Mouse (Mus musculus) limb, embryonic 12.5 days (tissue): ENCODE measurements at regions not wholly inside any gene's neighbourhood (a gene's known extent, or its start where the extent isn't known, plus 50 kb on each side); places are given as distances from the start of the nearest gene placed in this dataset.

Source experiments
- ATAC-seq: fragments of 200-750 bp; cut with Nextera tagmentation; 2 replicates; pipeline ENCODE4 v1.8.0; 2017; ENCODE audit warnings: low read depth, moderate TSS enrichment; ENCODE audit not compliant: insufficient number of reproducible peaks, insufficient read depth, low FRiP score, low TSS enrichment
- H3K27ac ChIP-seq: fragments of 300-500 bp; sonication (generic); 2 replicates; pipeline ENCODE4 v1.5.1; 2016; ENCODE audit warnings: mild to moderate bottlenecking, moderate library complexity
- H3K27me3 ChIP-seq: fragments of 300-500 bp; sonication (generic); 2 replicates; pipeline ENCODE4 v1.6.1; 2016; ENCODE audit warnings: mild to moderate bottlenecking, moderate library complexity
- H3K36me3 ChIP-seq: fragments of 300-500 bp; sonication (generic); 2 replicates; pipeline ENCODE4 v1.6.1; 2016; ENCODE audit warnings: mild to moderate bottlenecking, moderate library complexity
- H3K4me1 ChIP-seq: fragments of 300-500 bp; sonication (generic); replicated peaks from 2 replicates; pipeline ENCODE4 v1.6.1; 2016
- H3K4me2 ChIP-seq: fragments of 300-500 bp; sonication (generic); 2 replicates; pipeline ENCODE4 v1.6.1; 2016; ENCODE audit warnings: mild to moderate bottlenecking, moderate library complexity
- H3K4me3 ChIP-seq: fragments of 300-500 bp; sonication (generic); replicated peaks from 2 replicates; pipeline ENCODE4 v1.5.1; 2016; ENCODE audit warnings: mild to moderate bottlenecking
- H3K9ac ChIP-seq: fragments of 300-500 bp; sonication (generic); replicated peaks from 2 replicates; pipeline ENCODE4 v1.6.1; 2016; ENCODE audit warnings: mild to moderate bottlenecking, moderate library complexity
- H3K9me3 ChIP-seq: fragments of 300-500 bp; sonication (generic); 2 replicates; pipeline ENCODE4 v1.6.1; 2016; ENCODE audit warnings: mild to moderate bottlenecking, moderate library complexity
- WGBS: fragments of 180-500 bp; shearing (Covaris S2); methylation state at CpG from one replicate; pipeline ENCODE4 v1.1.7; 2016; 5-methylcytosine and 5-hydroxymethylcytosine counted together

GRCm38 (mm10) chr16:5419467-5419866 lies 163.7 kb upstream of the Eef2kmt start:
- WGBS = 79% methylated on average over 3 of the region's 3 CpGs
- ATAC-seq = no peak
- no peaks in the 10 kb centered on the region for H3K4me1 ChIP-seq
- H3K9me3 ChIP-seq = no peaks in the 10 kb centered on the region
- H3K36me3 ChIP-seq = no peaks in the 10 kb centered on the region
- H3K4me2 ChIP-seq = no peak overlapping the region
- no peak overlapping the region for H3K27ac ChIP-seq
- no peaks in the 10 kb centered on the region for H3K27me3 ChIP-seq
- no peak overlapping the region for H3K9ac ChIP-seq
- no peak overlapping the region for H3K4me3 ChIP-seq

DNA sequence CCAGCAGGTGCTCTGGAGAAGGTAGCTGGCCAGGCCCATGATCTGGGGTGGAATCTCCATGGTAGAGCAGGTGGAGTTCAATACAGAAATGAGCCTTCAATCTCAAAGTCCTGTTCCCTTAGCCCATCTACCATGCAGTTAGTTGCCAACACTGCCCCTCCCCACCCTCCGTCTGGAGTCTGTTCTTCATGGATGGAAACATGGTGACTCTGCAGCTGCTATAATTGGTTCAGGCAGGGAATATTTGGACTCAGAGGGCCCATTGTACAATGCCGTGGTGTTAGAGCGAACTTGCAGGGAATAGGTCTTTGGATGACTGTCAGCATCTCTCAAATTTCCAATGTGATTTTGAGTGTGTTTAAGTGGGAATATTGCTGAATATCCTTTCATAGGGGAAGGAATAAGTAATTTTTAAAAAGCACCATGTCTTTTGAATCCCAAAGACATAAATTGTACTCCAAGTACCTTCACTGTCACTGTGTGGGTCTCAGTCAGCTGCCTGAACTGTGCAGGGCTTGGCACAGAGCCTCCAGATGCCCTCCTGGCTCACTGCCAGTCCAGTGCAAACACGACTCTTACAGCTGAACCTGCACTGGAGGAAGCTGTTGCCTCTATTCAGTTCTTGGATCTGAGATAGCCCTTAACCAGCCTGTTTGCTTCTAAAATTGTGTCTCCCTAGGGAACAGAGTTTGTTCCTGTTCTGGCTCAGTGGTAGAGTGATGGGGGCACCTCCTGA lies 162.8 kb upstream of the Eef2kmt start:
- ATAC-seq = no peak
- no peaks in the 10 kb centered on the region for H3K4me1 ChIP-seq
- no peaks in the 10 kb centered on the region for H3K9me3 ChIP-seq
- WGBS = 64% methylated on average over 4 of the region's 4 CpGs
- no peak overlapping the region for H3K27ac ChIP-seq
- H3K4me2 ChIP-seq = no peak overlapping the region
- H3K36me3 ChIP-seq = no peaks in the 10 kb centered on the region
- H3K4me3 ChIP-seq = no peak overlapping the region
- no peaks in the 10 kb centered on the region for H3K27me3 ChIP-seq
- no peak overlapping the region for H3K9ac ChIP-seq

DNA sequence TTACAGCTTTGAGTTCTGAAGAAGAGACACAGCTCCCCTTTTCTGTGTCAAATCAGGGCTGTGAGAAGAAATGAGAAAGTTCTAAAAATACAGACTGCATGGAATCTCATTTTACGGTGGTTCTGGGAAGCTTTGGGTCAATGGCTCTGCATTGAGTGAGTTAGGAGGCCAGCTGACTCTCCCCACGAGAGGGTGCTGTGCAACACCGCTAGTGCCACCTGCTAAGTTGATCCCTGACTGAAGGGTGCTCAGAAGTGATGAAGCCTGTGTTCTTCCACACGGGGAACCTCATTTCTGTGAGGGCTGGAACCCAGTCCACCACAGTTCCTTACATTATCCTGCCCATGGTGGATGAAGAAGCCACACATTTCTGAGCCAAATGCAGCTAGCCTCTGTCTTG lies 159.5 kb upstream of the Eef2kmt start:
- H3K27ac ChIP-seq = no peak overlapping the region
- no peaks in the 10 kb centered on the region for H3K9me3 ChIP-seq
- no peaks in the 10 kb centered on the region for H3K4me1 ChIP-seq
- H3K36me3 ChIP-seq = no peaks in the 10 kb centered on the region
- H3K9ac ChIP-seq = no peak overlapping the region
- no peaks in the 10 kb centered on the region for H3K27me3 ChIP-seq
- no peak overlapping the region for H3K4me2 ChIP-seq
- WGBS = 78% methylated on average over 4 of the region's 4 CpGs
- ATAC-seq = no peak
- H3K4me3 ChIP-seq = no peak overlapping the region

GRCm38 (mm10) chr16:5411819-5412385 lies 156.1 kb upstream of the Eef2kmt start:
- no peak overlapping the region for H3K27ac ChIP-seq
- no peaks in the 10 kb centered on the region for H3K4me1 ChIP-seq
- H3K9me3 ChIP-seq = no peaks in the 10 kb centered on the region
- WGBS = 57% methylated on average over 5 of the region's 5 CpGs
- no peak for ATAC-seq
- H3K9ac ChIP-seq = no peak overlapping the region
- no peaks in the 10 kb centered on the region for H3K27me3 ChIP-seq
- no peaks in the 10 kb centered on the region for H3K36me3 ChIP-seq
- no peak overlapping the region for H3K4me2 ChIP-seq
- H3K4me3 ChIP-seq = no peak overlapping the region

DNA sequence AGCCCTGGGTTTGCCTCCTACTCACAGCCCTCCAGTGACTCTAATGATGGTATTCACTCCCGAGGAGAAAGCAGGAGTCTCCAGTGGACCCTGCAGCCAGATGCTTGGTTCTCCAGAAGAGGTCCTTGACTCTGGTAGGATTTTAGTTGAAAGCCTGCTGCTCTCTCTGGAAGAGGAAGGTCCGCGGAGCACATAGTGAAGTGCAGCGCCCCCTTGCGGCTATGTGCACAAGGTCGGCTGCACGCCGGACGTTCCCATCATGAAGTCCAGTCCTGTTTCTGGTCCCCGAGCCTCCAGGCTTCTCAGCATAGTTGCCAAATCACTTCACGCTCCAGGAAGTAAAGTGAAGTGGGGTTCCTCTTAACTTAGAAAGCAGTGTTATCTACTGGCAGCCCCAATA lies 150.9 kb upstream of the Eef2kmt start:
- Histone ChIP-seq H3K9me3 (no peaks in the 10 kb centered on the region), H3K27ac (no peak overlapping the region), H3K9ac (no peak overlapping the region), H3K27me3 (peaks cover 7% of the 10 kb centered on the region; the same call in 1 of the 2 replicates), H3K4me2 (no peak overlapping the region), H3K36me3 (no peaks in the 10 kb centered on the region), H3K4me1 (no peaks in the 10 kb centered on the region), H3K4me3 (no peak overlapping the region)
- 6% methylated on average over 11 of the region's 11 CpGs for WGBS
- no peak for ATAC-seq

DNA sequence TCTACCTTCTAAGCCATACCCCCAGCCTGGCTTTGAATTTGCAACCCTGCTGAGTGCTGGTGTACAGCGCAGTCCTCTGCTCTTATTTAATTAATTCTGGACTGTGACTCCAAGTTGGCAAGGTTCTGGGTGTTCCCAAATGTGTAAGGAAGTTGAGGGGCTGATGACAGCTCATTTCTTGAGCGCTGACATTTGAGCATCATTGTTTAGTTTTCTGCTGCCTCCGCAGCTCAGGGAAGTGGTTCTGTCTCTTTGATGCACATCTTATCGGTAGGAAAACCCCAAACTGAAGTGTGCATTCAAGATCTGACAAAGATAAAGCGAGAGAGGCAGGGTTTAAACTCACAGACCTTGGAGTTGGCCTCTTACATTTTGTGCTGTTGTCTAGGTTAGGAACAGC lies 137.6 kb upstream of the Eef2kmt start:
- H3K4me1 ChIP-seq = no peaks in the 10 kb centered on the region
- ATAC-seq = no peak
- no peak overlapping the region for H3K27ac ChIP-seq
- H3K4me2 ChIP-seq = no peak overlapping the region
- H3K4me3 ChIP-seq = no peak overlapping the region
- H3K9ac ChIP-seq = no peak overlapping the region
- H3K36me3 ChIP-seq = no peaks in the 10 kb centered on the region
- no peaks in the 10 kb centered on the region for H3K9me3 ChIP-seq
- no peaks in the 10 kb centered on the region for H3K27me3 ChIP-seq
- 90% methylated on average over 5 of the region's 5 CpGs for WGBS

- no peak overlapping the region for H3K4me3 ChIP-seq
- no peak overlapping the region for H3K9ac ChIP-seq
- WGBS = 49% methylated on average over 3 of the region's 4 CpGs
- H3K4me1 ChIP-seq = peaks cover 6% of the 10 kb centered on the region; the same call in 1 of the 2 replicates
- ATAC-seq = no peak
- H3K9me3 ChIP-seq = no peaks in the 10 kb centered on the region
- no peak overlapping the region for H3K4me2 ChIP-seq
- no peak overlapping the region for H3K27ac ChIP-seq
- no peaks in the 10 kb centered on the region for H3K27me3 ChIP-seq
- H3K36me3 ChIP-seq = no peaks in the 10 kb centered on the region
Measured at GRCm38 (mm10) chr16:5382930-5383329, 127.1 kb upstream of the Eef2kmt start.

- peaks cover 6% of the 10 kb centered on the region; the same call in 1 of the 2 replicates for H3K4me1 ChIP-seq
- H3K9ac ChIP-seq = no peak overlapping the region
- no peaks in the 10 kb centered on the region for H3K36me3 ChIP-seq
- no peak for ATAC-seq
- no peak overlapping the region for H3K4me2 ChIP-seq
- H3K4me3 ChIP-seq = no peak overlapping the region
- no peak overlapping the region for H3K27ac ChIP-seq
- H3K27me3 ChIP-seq = no peaks in the 10 kb centered on the region
- WGBS = 34% methylated on average over 6 of the region's 6 CpGs
- H3K9me3 ChIP-seq = no peaks in the 10 kb centered on the region
Measured at GRCm38 (mm10) chr16:5382228-5382884, 126.6 kb upstream of the Eef2kmt start.

DNA sequence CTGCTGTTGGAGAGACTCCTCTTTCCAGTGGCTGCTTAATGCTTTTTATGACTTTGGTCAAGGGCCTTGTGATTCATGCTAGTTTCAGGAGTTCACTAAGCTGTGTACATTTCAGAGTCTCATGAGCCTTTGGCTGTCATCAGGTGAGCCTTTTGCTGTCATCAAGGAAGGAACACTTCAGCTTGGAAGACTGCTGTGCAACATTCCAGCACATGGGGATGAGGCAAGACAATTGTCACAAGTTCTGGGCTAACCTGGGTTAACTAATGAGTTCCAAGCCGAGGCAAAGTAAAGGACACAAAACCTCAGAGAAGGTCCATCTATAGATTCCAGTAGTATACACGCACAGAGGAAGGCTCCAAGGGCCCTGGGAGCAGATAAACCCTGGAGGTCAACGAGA lies 124.8 kb upstream of the Eef2kmt start:
- Histone ChIP-seq H3K9ac (no peak overlapping the region), H3K9me3 (no peaks in the 10 kb centered on the region), H3K4me3 (no peak overlapping the region), H3K4me1 (peaks cover 6% of the 10 kb centered on the region; the same call in 1 of the 2 replicates), H3K27ac (no peak overlapping the region), H3K4me2 (no peak overlapping the region), H3K36me3 (no peaks in the 10 kb centered on the region), H3K27me3 (no peaks in the 10 kb centered on the region)
- no peak for ATAC-seq
- 77% methylated on average over 3 of the region's 3 CpGs for WGBS

DNA sequence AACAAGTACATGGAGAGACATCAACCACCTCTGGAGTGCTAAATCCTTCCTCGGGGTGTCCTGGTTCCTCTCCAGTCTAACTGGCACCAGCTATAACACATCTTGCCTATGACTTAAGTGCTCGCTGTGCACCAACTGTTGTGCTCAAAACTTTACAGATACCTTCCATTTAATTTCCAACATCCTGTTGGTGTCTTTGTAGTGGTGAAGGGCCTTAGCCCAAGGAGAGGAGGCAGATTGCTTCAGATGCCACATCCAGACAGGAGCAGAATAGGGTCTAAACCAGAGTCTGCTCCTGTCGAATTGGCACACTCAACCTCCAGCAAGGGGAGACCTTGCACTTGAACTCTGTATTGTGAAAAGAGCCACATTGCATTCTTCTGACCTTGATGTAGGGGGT lies 121.2 kb upstream of the Eef2kmt start:
- no peaks in the 10 kb centered on the region for H3K4me1 ChIP-seq
- H3K27ac ChIP-seq = no peak overlapping the region
- H3K4me2 ChIP-seq = no peak overlapping the region
- H3K27me3 ChIP-seq = no peaks in the 10 kb centered on the region
- WGBS = 92% methylated on average over 3 of the region's 3 CpGs
- no peak overlapping the region for H3K9ac ChIP-seq
- no peaks in the 10 kb centered on the region for H3K9me3 ChIP-seq
- no peak overlapping the region for H3K4me3 ChIP-seq
- H3K36me3 ChIP-seq = no peaks in the 10 kb centered on the region
- no peak for ATAC-seq

GRCm38 (mm10) chr16:5374818-5375605 lies 119.2 kb upstream of the Eef2kmt start:
- Histone ChIP-seq H3K27me3 (no peaks in the 10 kb centered on the region), H3K9ac (no peak overlapping the region), H3K4me1 (no peaks in the 10 kb centered on the region), H3K4me2 (no peak overlapping the region), H3K9me3 (no peaks in the 10 kb centered on the region), H3K27ac (no peak overlapping the region), H3K4me3 (no peak overlapping the region), H3K36me3 (no peaks in the 10 kb centered on the region)
- no peak for ATAC-seq
- WGBS = 39% methylated on average over 6 of the region's 6 CpGs
